Comparison of ENCODE assay signal across 8 mouse cellular contexts in genomic region chr1:161875706-161876552, GRCm38 (mm10). TPM values are rescaled to one million over a fixed set of nuclear protein-coding genes. Genes with fewer than 3 reads are reported as not detected.
DNase-seq lines count a peak whose midpoint lies in the region; ATAC-seq and TF ChIP-seq lines count a peak whose summit lies in the region.

No protein-coding gene starts in this region.

- H3K9me3 ChIP-seq in forebrain, embryonic 15.5 days = no peaks in the 10 kb centered on the region

- H3K27ac ChIP-seq in thymus, adult 2 months (ENCODE audit: control insufficient read depth, insufficient read depth, low read length) = peak overlapping the region; percentile 79
- H3K27ac ChIP-seq in forebrain, embryonic 15.5 days (replicated peaks) = peak overlapping the region; percentile 98
- peak overlapping the region; percentile 92 for H3K27ac ChIP-seq in small intestine, adult 2 months (ENCODE audit: insufficient read depth, low read depth, low read length)

- no peak for TF ChIP-seq CTCF in thymus, adult 2 months (IDR thresholded peaks at IDR 0.05; ENCODE audit: borderline replicate concordance, control insufficient read depth, extremely low read depth, insufficient read depth, low read length, poor library complexity)
- TF ChIP-seq CTCF in small intestine, adult 2 months (IDR thresholded peaks at IDR 0.05; ENCODE audit: extremely low read depth, insufficient read length, insufficient replicate concordance, low read depth, low read length) = no peak

- peak; percentile 63 for ATAC-seq in forebrain, embryonic 15.5 days (replicated peaks)
- ATAC-seq in megakaryocyte, adult 5-6 weeks (ENCODE audit: poor library complexity, severe bottlenecking) = peak; percentile 45

- no peaks in the 10 kb centered on the region for H3K27me3 ChIP-seq in thymus, adult 2 months (ENCODE audit: control insufficient read depth, insufficient read depth, low read length)
- H3K27me3 ChIP-seq in forebrain, embryonic 15.5 days = no peaks in the 10 kb centered on the region
- no peaks in the 10 kb centered on the region for H3K27me3 ChIP-seq in small intestine, adult 2 months (ENCODE audit: control insufficient read depth, insufficient read depth, low read length)

- H3K9ac ChIP-seq in forebrain, embryonic 15.5 days (replicated peaks) = peak overlapping the region; percentile 84

- TF ChIP-seq POLR2A in thymus, adult 2 months (IDR thresholded peaks at IDR 0.05; ENCODE audit: control insufficient read depth, extremely low read depth, insufficient read depth, low read length, poor library complexity) = no peak
- TF ChIP-seq POLR2A in small intestine, adult 2 months (IDR thresholded peaks at IDR 0.05; ENCODE audit: low read depth, low read length) = no peak

- under 1% methylated on average over 34 of the region's 34 CpGs for WGBS in thymus, adult 2 months
- 1% methylated on average over 34 of the region's 34 CpGs for WGBS in forebrain, embryonic 15.5 days
- WGBS in small intestine, adult 2 months = under 1% methylated on average over 34 of the region's 34 CpGs

- peak; percentile 55 for DNase-seq in adrenal gland, adult 8-10 months
- no peak for DNase-seq in adrenal gland, postnatal 25 days
- no peak for DNase-seq in thymus, adult 2 months
- no peak for DNase-seq in thymus, postnatal 4 days
- peak; percentile 22 for DNase-seq in kidney, postnatal 10 days

- H3K36me3 ChIP-seq in thymus, adult 2 months (ENCODE audit: control insufficient read depth, insufficient read depth, low read length) = no peaks in the 10 kb centered on the region
- no peaks in the 10 kb centered on the region for H3K36me3 ChIP-seq in forebrain, embryonic 15.5 days
- H3K36me3 ChIP-seq in small intestine, adult 2 months (ENCODE audit: control insufficient read depth, insufficient read depth, low read length) = no peaks in the 10 kb centered on the region

- H3K4me3 ChIP-seq in thymus, adult 2 months (ENCODE audit: control insufficient read depth, insufficient read depth, low read length) = peak overlapping the region; percentile 80
- H3K4me3 ChIP-seq in forebrain, embryonic 15.5 days = peak overlapping the region; percentile 89
- peak overlapping the region; percentile 85 for H3K4me3 ChIP-seq in small intestine, adult 2 months (ENCODE audit: low read depth, low read length)

- peaks cover 4% of the 10 kb centered on the region for H3K4me1 ChIP-seq in thymus, adult 2 months (replicated peaks; ENCODE audit: control insufficient read depth, insufficient read depth, low read length)
- peaks cover 28% of the 10 kb centered on the region for H3K4me1 ChIP-seq in forebrain, embryonic 15.5 days
- H3K4me1 ChIP-seq in small intestine, adult 2 months (ENCODE audit: control insufficient read depth, insufficient read depth, insufficient read length, low read length) = no peaks in the 10 kb centered on the region; the same call in 1 of the 2 replicates

- H3K4me2 ChIP-seq in forebrain, embryonic 15.5 days (replicated peaks) = peak overlapping the region; percentile 76

RNA-seq across cellular contexts. Expression of gene Suco, which starts 0.6 kb away (rescaled TPM):
- 10 to 100 TPM; 40.4 to 50.9 (median 45.5) TPM for total RNA-seq in adrenal gland, adult 8-10 months (2022)
- 42.4 and 46.8 TPM in 2 replicates for total RNA-seq in adrenal gland, postnatal 25 days (2021)
- 5.2 and 6.0 TPM in 2 replicates for polyA plus RNA-seq in thymus, adult 2 months (2012; rRNA removed)
- polyA plus RNA-seq in forebrain, embryonic 15.5 days (2015; fragmentation: Nextera tagmentation; extraction: Ambion mirVana) = 32.4 and 32.6 TPM in 2 replicates
- 23.0 and 26.4 TPM in 2 replicates for total RNA-seq in megakaryocyte, adult 5-6 weeks (2015)
- 52.0 and 61.3 TPM in 2 replicates for total RNA-seq in megakaryocyte, adult 5-6 weeks (2017)
- 0.60 and 1.6 TPM in 2 replicates for polyA plus RNA-seq in small intestine, adult 2 months (2012; rRNA removed)

Comparison
In these comparisons a context has a peak if more than half of its experiments do, and no peak if none do; other contexts are left out.
1. DNase-seq: peak in adrenal gland, adult 8-10 months (single experiment) and kidney, postnatal 10 days (single experiment); none in adrenal gland, postnatal 25 days (single experiment), thymus, adult 2 months (single experiment) and thymus, postnatal 4 days (single experiment).
2. Peak in every context shown above with its lines, with median percentiles within 50 percentile points of each other: H3K27ac ChIP-seq and H3K4me3 ChIP-seq.